Mouse (Mus musculus): ENCODE measurements around the gene Pld4. TPM values are rescaled to one million over a fixed set of nuclear protein-coding genes. Genes with fewer than 3 reads are reported as not detected.

The Pld4 gene
- polyA plus RNA-seq, 1 experiment from 2014 or later: 5.2 TPM

DNA sequence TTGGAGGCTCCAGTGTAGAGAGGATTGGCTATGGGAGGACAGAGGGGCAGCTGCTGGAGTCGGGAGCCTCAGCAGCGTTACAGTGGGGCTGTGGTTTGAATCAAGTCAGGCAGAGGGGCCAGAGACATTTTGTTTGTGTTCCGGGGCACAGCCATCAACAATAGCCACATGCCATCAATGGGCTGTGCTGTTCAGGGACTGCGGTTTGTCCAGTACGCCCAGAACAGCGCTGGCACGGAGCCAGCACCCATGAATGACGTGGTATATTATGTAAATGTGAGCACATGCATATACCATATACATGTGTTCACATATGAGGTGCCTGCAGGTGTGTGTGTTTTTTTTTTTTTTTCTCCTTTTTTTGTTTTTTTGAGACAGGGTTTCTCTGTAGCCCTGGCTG lies 32.7 kb upstream of the Pld4 start:
- 84% methylated on average over 8 of the region's 8 CpGs for WGBS
- no peak for DNase-seq (ENCODE audit: low spot score)
- Histone ChIP-seq H3K27me3 (ENCODE audit: insufficient read depth, poor library complexity, severe bottlenecking) (peaks cover 14% of the 10 kb centered on the region), H3K36me3 (peaks cover 13% of the 10 kb centered on the region; the same call in 1 of the 2 replicates), H3K4me3 (no peak overlapping the region), H3K4me1 (replicated peaks) (peaks cover 11% of the 10 kb centered on the region), H3K9me3 (no peaks in the 10 kb centered on the region), H3K27ac (no peak overlapping the region)

DNA sequence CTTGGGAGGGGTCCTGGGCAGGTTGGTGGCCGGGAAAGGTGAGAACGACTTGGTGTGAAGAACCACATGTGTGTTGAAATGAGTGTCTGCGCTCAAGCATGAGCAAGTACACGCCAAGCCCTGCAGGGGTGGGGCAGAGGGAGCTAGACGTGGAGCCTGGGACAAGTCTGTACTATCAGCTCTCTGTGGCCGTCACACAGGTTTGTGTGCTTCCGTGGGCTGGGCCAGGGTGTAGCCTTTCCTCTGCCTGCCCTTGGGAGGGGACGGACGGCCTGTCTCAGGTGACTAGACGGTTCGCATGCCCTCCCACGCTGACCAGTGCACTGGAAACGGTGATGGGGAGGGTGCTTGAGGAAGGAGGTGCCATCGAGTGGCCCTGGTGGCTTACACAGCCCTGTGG lies 29.6 kb upstream of the Pld4 start:
- Histone ChIP-seq H3K27me3 (ENCODE audit: insufficient read depth, poor library complexity, severe bottlenecking) (no peaks in the 10 kb centered on the region; the same call in 1 of the 2 replicates), H3K9me3 (no peaks in the 10 kb centered on the region), H3K36me3 (peaks cover 41% of the 10 kb centered on the region), H3K4me1 (replicated peaks) (no peaks in the 10 kb centered on the region), H3K27ac (no peak overlapping the region), H3K4me3 (no peak overlapping the region)
- no peak for DNase-seq (ENCODE audit: low spot score)
- 91% methylated on average over 14 of the region's 14 CpGs for WGBS

DNA sequence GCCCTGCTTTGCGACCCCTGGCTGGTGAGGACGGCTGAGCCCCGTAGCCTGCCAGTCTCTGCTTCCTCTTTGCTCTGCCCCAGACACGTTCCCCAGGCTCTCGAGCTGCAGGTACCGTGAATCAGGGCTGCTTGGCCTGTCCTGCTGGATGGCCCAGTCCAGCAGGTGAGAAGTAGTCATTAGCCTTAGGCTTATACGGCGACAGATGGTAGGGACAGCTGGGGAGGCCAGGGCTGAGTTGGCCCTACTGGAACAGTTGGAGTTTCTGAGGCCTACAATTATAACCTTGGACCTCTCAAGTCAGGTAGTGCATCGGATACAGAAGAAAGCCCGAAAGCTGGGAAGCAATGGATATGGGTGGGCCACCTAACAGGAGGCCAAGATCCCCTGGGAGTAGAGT lies 27.9 kb upstream of the Pld4 start:
- no peak overlapping the region for H3K4me3 ChIP-seq
- DNase-seq (ENCODE audit: low spot score): no peak
- H3K9me3 ChIP-seq: no peaks in the 10 kb centered on the region
- 0 out of 2 replicates have a peak overlapping the region, but pooled peaks have one; percentile 30 for H3K27ac ChIP-seq
- H3K27me3 ChIP-seq (ENCODE audit: insufficient read depth, poor library complexity, severe bottlenecking): no peaks in the 10 kb centered on the region; the same call in 1 of the 2 replicates
- 0 out of 2 replicates have a peak, but pooled peaks cover 2% of the 10 kb centered on the region for H3K4me1 ChIP-seq (replicated peaks)
- 90% methylated on average over 10 of the region's 10 CpGs for WGBS
- H3K36me3 ChIP-seq: peaks cover 55% of the 10 kb centered on the region

DNA sequence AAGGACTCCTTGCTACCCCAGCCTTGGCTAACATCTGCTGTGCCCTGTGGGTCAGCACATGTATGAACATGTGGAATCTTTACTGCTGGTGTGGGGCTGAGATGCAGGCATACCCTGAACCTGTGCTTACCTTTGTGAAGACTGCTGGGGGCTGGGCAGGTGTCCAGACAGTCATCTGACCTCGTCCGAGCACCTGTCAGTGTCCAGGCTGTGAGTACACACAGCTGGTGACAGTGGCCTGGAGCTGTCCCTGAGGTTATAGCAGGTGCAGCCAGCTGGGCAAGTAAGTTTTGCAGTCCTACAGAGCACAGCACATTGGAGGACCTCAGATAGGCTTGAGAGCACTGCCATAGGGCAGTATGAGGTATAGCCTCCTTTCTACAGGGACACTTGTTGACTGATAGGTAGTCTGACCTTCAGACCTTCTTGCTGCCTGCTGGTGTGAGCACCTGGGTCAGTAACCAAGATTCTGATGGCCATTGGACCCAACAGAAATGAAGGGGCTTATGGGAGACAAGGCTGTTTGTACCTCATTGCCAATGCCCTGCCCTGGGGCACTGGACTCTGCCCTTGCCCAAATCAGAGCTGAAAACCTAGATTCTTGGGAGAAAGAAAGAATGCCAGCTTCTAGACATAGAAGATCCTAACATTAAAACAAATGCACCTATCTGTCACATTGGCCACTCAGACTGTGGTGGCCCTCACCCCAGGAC lies 26.2 kb upstream of the Pld4 start:
- WGBS: 95% methylated on average over 2 of the region's 2 CpGs
- H3K4me3 ChIP-seq: no peak overlapping the region
- H3K36me3 ChIP-seq: peaks cover 72% of the 10 kb centered on the region
- H3K27ac ChIP-seq: no peak overlapping the region
- H3K4me1 ChIP-seq (replicated peaks): 0 out of 2 replicates have a peak, but pooled peaks cover 2% of the 10 kb centered on the region
- no peak for DNase-seq (ENCODE audit: low spot score)
- H3K9me3 ChIP-seq: no peaks in the 10 kb centered on the region
- no peaks in the 10 kb centered on the region; the same call in 1 of the 2 replicates for H3K27me3 ChIP-seq (ENCODE audit: insufficient read depth, poor library complexity, severe bottlenecking)

DNA sequence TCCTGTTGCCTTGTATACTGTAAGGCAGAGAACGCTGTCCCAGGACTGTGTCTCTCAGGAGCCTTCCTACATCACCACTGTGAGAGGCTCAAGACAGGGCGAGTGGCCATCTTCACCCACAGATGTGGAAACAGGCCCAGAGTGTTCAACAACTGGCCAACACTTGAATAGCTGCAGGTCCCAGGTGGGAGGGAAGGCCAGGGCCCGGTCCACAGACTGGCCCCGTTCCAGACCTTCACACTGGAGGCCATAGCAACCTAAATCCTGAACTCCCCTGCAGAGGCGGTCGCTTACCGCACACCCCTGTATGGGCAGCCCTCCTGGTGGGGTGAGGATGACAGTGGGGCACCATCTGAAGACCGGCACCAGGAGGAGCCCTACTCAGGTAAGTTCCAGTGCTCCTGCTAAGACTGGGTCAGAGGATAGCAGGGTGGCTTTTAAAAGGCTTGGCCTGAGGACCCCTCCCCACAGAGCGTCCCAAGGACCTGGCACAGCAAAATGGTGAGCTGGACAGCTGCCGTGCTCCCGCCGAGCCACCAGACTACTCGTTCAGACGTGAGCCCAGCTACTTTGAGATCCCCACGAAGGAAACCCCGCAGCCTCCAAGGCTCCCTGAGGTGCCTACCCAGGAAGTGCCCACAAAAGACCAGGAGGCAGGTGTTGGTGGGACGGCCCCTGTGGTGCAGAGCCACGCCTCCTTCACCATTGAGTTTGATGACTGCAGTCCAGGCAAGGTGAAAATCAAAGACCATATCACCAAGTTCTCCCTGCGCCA lies 25.4 kb upstream of the Pld4 start:
- no peaks in the 10 kb centered on the region for H3K9me3 ChIP-seq
- no peak overlapping the region for H3K27ac ChIP-seq
- peaks cover 80% of the 10 kb centered on the region for H3K36me3 ChIP-seq
- 0 out of 2 replicates have a peak, but pooled peaks cover 2% of the 10 kb centered on the region for H3K4me1 ChIP-seq (replicated peaks)
- no peak for DNase-seq (ENCODE audit: low spot score)
- 90% methylated on average over 19 of the region's 19 CpGs for WGBS
- no peak overlapping the region for H3K4me3 ChIP-seq
- no peaks in the 10 kb centered on the region; the same call in 1 of the 2 replicates for H3K27me3 ChIP-seq (ENCODE audit: insufficient read depth, poor library complexity, severe bottlenecking)

DNA sequence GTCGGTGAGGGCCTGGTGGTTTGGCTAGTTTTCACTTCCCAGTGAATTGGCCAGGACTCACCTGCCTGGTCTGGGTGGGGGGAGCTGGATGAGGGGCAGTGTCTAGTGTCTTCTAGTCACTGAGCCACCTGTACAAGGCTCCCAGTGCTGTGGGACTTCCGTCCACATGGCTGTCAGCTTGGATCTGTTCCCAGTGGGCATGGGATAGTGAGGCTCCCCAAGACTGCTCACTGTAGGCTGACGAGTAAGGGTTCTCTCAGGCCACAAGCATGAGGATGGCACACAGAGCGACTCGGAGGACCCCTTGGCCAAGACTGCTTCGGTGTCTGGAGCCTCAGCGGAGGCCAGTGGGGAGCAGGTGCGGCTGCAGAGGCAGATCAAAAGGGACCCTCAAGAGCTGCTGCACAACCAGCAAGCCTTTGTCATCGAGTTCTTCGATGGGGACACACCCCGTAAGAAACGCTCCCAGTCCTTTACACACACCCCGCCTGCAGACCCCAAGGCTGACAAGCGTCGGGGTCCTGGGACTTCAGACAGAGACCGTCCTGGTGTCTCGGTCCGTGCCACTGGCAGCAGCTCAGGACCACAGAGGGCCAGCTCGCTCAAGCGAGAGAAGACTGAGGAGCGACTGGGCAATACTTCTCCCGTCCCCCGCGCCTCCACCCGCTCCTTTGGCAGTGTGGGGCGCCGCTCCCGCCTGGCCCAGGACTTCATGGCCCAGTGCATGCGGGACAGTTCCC lies 24.4 kb upstream of the Pld4 start:
- Histone ChIP-seq H3K27me3 (ENCODE audit: insufficient read depth, poor library complexity, severe bottlenecking) (no peaks in the 10 kb centered on the region; the same call in 1 of the 2 replicates), H3K4me3 (no peak overlapping the region), H3K27ac (0 out of 2 replicates have a peak overlapping the region, but pooled peaks have one; percentile 23), H3K9me3 (no peaks in the 10 kb centered on the region), H3K4me1 (replicated peaks) (0 out of 2 replicates have a peak, but pooled peaks cover 2% of the 10 kb centered on the region), H3K36me3 (peaks cover 89% of the 10 kb centered on the region)
- DNase-seq (ENCODE audit: low spot score): no peak
- WGBS: 89% methylated on average over 29 of the region's 29 CpGs

DNA sequence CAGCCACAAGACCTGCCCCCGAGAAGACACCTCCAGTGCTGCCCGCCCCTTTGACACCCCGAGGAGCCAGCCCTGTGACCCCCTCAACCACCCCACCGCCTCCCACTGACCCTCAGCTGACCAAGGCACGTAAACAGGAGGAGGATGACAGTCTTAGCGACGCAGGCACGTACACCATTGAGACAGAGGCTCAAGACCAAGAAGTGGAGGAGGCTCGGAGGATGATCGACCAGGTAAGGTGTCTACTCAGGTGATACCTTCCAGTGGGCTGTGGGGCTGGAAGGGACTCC lies 23.9 kb upstream of the Pld4 start:
- Histone ChIP-seq H3K4me3 (no peak overlapping the region), H3K4me1 (replicated peaks) (0 out of 2 replicates have a peak, but pooled peaks cover 2% of the 10 kb centered on the region), H3K27ac (0 out of 2 replicates have a peak overlapping the region, but pooled peaks have one; percentile 13), H3K27me3 (ENCODE audit: insufficient read depth, poor library complexity, severe bottlenecking) (no peaks in the 10 kb centered on the region; the same call in 1 of the 2 replicates), H3K9me3 (no peaks in the 10 kb centered on the region), H3K36me3 (peaks cover 89% of the 10 kb centered on the region)
- WGBS: 86% methylated on average over 10 of the region's 10 CpGs
- no peak for DNase-seq (ENCODE audit: low spot score)

DNA sequence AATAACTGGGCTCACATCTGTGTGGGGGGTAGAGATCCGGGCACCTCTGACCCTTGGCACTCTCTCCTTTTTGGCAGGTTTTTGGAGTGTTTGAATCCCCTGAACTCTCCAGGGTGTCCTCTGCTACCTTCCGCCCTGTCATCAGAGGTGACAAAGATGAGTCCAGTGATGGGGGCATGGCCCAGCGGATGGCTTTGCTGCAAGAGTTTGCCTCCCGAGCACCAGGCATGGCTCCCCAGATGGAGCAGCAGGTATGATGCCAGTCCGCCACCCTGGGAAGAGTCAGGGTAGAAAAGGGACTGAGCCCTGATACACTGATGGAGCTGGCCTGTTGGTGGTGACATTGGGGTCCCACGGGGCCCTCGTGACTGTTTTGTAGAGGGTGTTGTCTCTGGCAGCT lies 23.4 kb upstream of the Pld4 start:
- DNase-seq (ENCODE audit: low spot score): no peak
- no peaks in the 10 kb centered on the region for H3K9me3 ChIP-seq
- H3K27me3 ChIP-seq (ENCODE audit: insufficient read depth, poor library complexity, severe bottlenecking): no peaks in the 10 kb centered on the region; the same call in 1 of the 2 replicates
- peaks cover 87% of the 10 kb centered on the region for H3K36me3 ChIP-seq
- H3K4me3 ChIP-seq: no peak overlapping the region
- WGBS: 86% methylated on average over 7 of the region's 7 CpGs
- 0 out of 2 replicates have a peak, but pooled peaks cover 2% of the 10 kb centered on the region for H3K4me1 ChIP-seq (replicated peaks)
- H3K27ac ChIP-seq: no peak overlapping the region

DNA sequence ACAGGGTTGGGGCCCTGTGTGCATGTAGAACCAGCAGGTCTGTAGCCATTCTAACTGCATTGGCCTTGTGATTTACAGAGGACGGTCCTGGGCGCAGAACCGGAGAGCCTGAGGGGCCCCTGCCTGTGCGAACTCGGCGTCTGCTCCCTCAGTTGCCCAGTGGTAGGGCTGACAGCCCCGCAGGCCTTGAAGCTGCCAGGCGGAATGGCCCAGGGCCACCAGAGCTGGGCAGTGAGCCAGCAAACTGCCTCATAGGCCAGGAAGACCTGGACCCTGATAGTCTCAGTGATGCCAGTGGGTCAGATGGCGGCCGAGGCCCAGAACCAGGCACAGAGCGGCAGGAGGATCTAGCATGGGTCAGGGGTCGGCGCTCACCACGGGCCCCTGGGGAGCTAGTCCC lies 22.7 kb upstream of the Pld4 start:
- Histone ChIP-seq H3K4me1 (replicated peaks) (peaks cover 8% of the 10 kb centered on the region), H3K4me3 (no peak overlapping the region), H3K27me3 (ENCODE audit: insufficient read depth, poor library complexity, severe bottlenecking) (no peaks in the 10 kb centered on the region; the same call in 1 of the 2 replicates), H3K9me3 (no peaks in the 10 kb centered on the region), H3K36me3 (peaks cover 80% of the 10 kb centered on the region), H3K27ac (no peak overlapping the region)
- no peak for DNase-seq (ENCODE audit: low spot score)
- WGBS: 95% methylated on average over 14 of the region's 14 CpGs

DNA sequence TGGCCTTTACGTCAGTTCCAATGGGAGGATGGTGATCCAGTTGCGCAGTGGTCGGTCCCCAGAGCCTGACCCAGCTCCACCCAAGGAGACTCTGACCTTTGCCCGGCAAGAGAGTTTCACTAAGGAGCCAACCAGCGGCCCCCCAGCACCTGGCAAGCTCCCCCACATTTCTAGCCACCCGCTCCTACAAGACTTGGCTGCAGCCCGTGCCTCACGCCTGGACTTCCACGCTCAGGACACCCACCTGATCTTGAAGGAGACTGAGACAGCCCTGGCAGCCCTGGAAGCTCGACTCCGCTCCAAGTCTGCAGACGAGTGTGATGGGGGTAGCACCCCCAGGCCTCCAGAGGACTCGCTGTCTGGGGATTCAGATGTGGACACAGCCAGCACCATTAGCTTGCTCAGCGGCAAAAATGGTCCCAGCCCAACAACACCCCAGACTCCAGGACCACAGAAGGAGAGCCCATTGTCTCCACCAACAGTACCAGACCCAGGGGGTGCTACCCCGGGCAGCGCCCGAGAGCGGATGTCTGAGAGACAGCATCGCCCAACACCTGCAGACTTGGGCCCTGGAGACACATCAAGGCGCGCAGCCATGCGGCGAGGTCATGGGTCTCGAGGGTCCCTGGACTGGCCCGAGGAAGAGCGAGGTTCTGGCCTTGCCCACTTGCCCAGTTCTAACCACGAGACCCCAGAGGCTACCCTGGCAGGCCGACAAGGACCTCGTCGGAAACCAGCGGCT lies 22.0 kb upstream of the Pld4 start:
- no peak for DNase-seq (ENCODE audit: low spot score)
- peaks cover 15% of the 10 kb centered on the region for H3K4me1 ChIP-seq (replicated peaks)
- no peaks in the 10 kb centered on the region for H3K9me3 ChIP-seq
- H3K4me3 ChIP-seq: no peak overlapping the region
- H3K36me3 ChIP-seq: peaks cover 73% of the 10 kb centered on the region
- WGBS: 91% methylated on average over 31 of the region's 31 CpGs
- no peak overlapping the region for H3K27ac ChIP-seq
- no peaks in the 10 kb centered on the region for H3K27me3 ChIP-seq (ENCODE audit: insufficient read depth, poor library complexity, severe bottlenecking)

DNA sequence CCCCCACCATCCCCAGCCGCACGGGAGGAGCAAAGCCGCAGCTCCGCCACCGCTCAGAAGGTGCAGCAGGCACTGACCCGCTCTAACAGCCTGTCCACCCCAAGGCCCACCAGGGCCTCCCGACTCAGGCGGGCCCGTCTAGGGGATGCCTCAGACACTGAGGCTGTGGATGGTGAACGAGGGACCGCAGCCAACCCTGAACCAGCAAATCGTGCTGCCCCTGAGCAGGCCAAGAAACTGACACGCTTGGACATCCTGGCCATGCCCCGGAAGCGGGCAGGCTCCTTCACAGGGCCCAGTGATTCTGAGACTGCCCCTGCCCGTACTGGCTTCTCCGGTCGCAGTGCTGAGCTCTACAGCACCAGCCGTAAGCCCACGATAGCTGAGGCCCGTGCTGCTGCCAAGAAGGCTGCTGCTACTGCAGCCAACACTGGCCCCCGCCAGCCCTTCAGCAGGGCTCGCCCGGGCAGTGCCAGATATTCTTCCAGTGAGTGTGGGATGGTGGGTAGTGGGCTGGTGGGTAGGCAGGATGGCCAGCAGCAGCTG lies 21.4 kb upstream of the Pld4 start:
- Histone ChIP-seq H3K27me3 (ENCODE audit: insufficient read depth, poor library complexity, severe bottlenecking) (no peaks in the 10 kb centered on the region), H3K9me3 (no peaks in the 10 kb centered on the region), H3K27ac (no peak overlapping the region), H3K4me3 (no peak overlapping the region), H3K4me1 (replicated peaks) (peaks cover 15% of the 10 kb centered on the region), H3K36me3 (peaks cover 72% of the 10 kb centered on the region)
- no peak for DNase-seq (ENCODE audit: low spot score)
- 93% methylated on average over 24 of the region's 24 CpGs for whole genome bisulfite sequencing

DNA sequence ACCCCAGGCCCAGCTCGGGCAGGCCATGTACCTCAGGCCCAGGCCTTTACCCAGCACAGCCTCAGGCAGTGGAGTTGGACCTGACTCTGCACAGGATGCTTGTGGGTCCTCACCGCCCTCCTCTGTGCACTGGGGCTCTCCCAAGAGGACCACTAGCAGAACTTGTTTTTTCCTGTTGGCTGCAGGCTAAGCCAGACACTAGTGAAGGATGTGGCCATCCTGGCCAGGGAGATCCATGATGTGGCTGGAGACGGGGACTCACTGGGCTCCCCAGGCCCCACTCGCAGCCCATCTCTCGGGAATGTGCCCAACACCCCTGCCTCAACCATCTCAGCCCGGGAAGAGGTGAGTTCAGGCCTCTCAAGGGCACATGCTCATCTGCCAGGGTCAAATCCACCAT lies 17.7 kb upstream of the Pld4 start:
- Histone ChIP-seq H3K9me3 (no peaks in the 10 kb centered on the region), H3K4me1 (replicated peaks) (peaks cover 36% of the 10 kb centered on the region), H3K27me3 (ENCODE audit: insufficient read depth, poor library complexity, severe bottlenecking) (no peaks in the 10 kb centered on the region), H3K4me3 (no peak overlapping the region), H3K36me3 (peaks cover 50% of the 10 kb centered on the region), H3K27ac (peak overlapping the region; percentile 80)
- WGBS: 70% methylated on average over 6 of the region's 6 CpGs
- DNase-seq (ENCODE audit: low spot score): no peak
